Mouse (Mus musculus): ENCODE measurements around the gene Ubl5.

DNA sequence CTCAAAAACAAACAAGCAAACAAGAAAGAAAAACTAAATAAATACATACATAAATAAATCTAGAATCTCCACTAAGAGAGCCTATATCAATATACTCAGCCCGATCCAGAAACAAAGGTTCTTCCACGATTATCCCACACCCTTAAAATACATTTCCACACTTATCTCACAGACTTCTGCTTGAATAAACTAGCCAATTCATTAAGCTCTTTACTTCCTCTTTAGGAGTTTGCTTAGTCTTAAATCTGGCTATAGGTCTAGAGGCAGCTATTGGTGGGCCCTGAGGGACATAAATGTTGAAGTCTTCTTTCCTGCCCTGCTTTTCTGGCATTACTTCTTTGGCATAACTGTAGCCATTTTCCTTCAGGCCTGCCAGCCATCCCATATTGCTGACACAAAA, 11.3 kb upstream of the Ubl5 start:
- TF ChIP-seq CTCF (IDR thresholded peaks at IDR 0.05; ENCODE audit: insufficient read depth, low read length) = no peak
- TF ChIP-seq POLR2A (IDR thresholded peaks at IDR 0.05; ENCODE audit: borderline replicate concordance, extremely low read depth, low read depth, low read length) = no peak

Measured in lung, adult 2 months (tissue).